Mouse (Mus musculus): ENCODE results near the gene Srebf1. TPM values are rescaled to one million over a fixed set of nuclear protein-coding genes. Genes with fewer than 3 reads are reported as not detected.

The Srebf1 gene
- total and polyA plus RNA-seq, 3 experiments, result 69.8 to 126 (median 120) TPM

- dilution Hi-C loops (cut with MboI; ENCODE audit: extremely low pct_ligation_motif_present, extremely low pct_unique_long_range_greater_than_20kb, low sequenced_read_pairs) (no loop called here), in situ Hi-C loops (cut with MboI; ENCODE audit: low pct_ligation_motif_present, low pct_unique_long_range_greater_than_20kb, low sequenced_read_pairs) (no loop called here)
- DNase-seq (ENCODE audit: extremely low read depth), result no peak
- TF ChIP-seq ZNF384 (IDR thresholded peaks at IDR 0.05; ENCODE audit: low read depth, low read length) (no peak), CHD1 (IDR thresholded peaks at IDR 0.05; ENCODE audit: low read depth, low read length) (no peak), MAX (IDR thresholded peaks at IDR 0.05; ENCODE audit: low read length) (no peak), RCOR1 (conservative IDR thresholded peaks at IDR 0.05; ENCODE audit: low read depth, low read length) (no peak), USF2 (conservative IDR thresholded peaks at IDR 0.05; ENCODE audit: low read depth, low read length) (no peak), E2F4 (IDR thresholded peaks at IDR 0.05; ENCODE audit: insufficient replicate concordance, low read depth, low read length) (no peak), POLR2AphosphoS2 (IDR thresholded peaks at IDR 0.05; ENCODE audit: low read depth, low read length) (no peak), MXI1 (IDR thresholded peaks at IDR 0.05; ENCODE audit: low read depth, low read length) (no peak), ELF1 (IDR thresholded peaks at IDR 0.05; ENCODE audit: low read depth, low read length) (no peak), CTCF (conservative IDR thresholded peaks at IDR 0.05 in 1 of 2, IDR thresholded peaks at IDR 0.05 in 1 of 2; ENCODE audit: low read depth in 2 of 2, low read length in 2 of 2) (no peak), MYC (IDR thresholded peaks at IDR 0.05; ENCODE audit: low read depth, low read length) (no peak), JUN (IDR thresholded peaks at IDR 0.05; ENCODE audit: insufficient read depth, low read depth, low read length) (no peak), RAD21 (IDR thresholded peaks at IDR 0.05; ENCODE audit: low read depth, low read length) (no peak), IRF4 (IDR thresholded peaks at IDR 0.05; ENCODE audit: low read depth, low read length) (no peak), ZMIZ1 (IDR thresholded peaks at IDR 0.05; ENCODE audit: low read depth, low read length) (no peak), ZKSCAN1 (IDR thresholded peaks at IDR 0.05; ENCODE audit: borderline replicate concordance, low read depth, low read length) (no peak)
- no peaks in the 10 kb centered on the region for H3K9me3 ChIP-seq (replicated peaks; ENCODE audit: low read length)
- H3K36me3 ChIP-seq (replicated peaks in 1 of 2; ENCODE audit: control insufficient read depth in 1 of 2, insufficient read depth in 1 of 2, low read length in 1 of 2), result peaks cover 0 to 62% of the 10 kb centered on the region in 2 experiments
- no peak overlapping the region for H3K27ac ChIP-seq (ENCODE audit: insufficient read depth, low read depth)
- no peak overlapping the region for H3K4me2 ChIP-seq (ENCODE audit: insufficient read depth, low read depth, poor library complexity, severe bottlenecking)
- no peaks in the 10 kb centered on the region for H3K79me2 ChIP-seq (replicated peaks; ENCODE audit: control insufficient read depth, extremely low read depth, insufficient read depth, poor library complexity, severe bottlenecking)
- H3K4me1 ChIP-seq (ENCODE audit: control insufficient read depth in 1 of 2, insufficient read depth in 2 of 2), result peaks cover 0 to 6% of the 10 kb centered on the region in 2 experiments; a peak in 1 of 4 replicates
- H3K4me3 ChIP-seq (replicated peaks in 1 of 3; ENCODE audit: low read depth in 2 of 3, low read length in 2 of 3, poor library complexity in 1 of 3), result no peak overlapping the region
- no peak overlapping the region for H3K9ac ChIP-seq (ENCODE audit: insufficient read depth, low read depth)
- H3K27me3 ChIP-seq (replicated peaks), result no peaks in the 10 kb centered on the region
These were observed 61.8 kb downstream of the Srebf1 start for GRCm38 (mm10) chr11:60160454-60161114.

- dilution Hi-C loops (cut with MboI; ENCODE audit: extremely low pct_ligation_motif_present, extremely low pct_unique_long_range_greater_than_20kb, low sequenced_read_pairs), result no loop called here
- in situ Hi-C loops (cut with MboI; ENCODE audit: low pct_ligation_motif_present, low pct_unique_long_range_greater_than_20kb, low sequenced_read_pairs), result no loop called here
- Histone ChIP-seq H3K4me1 (ENCODE audit: control insufficient read depth in 1 of 2, insufficient read depth in 2 of 2) (peaks cover 0 to 6% of the 10 kb centered on the region in 2 experiments; a peak in 1 of 4 replicates), H3K4me2 (ENCODE audit: insufficient read depth, low read depth, poor library complexity, severe bottlenecking) (no peak overlapping the region), H3K9ac (ENCODE audit: insufficient read depth, low read depth) (no peak overlapping the region), H3K79me2 (replicated peaks; ENCODE audit: control insufficient read depth, extremely low read depth, insufficient read depth, poor library complexity, severe bottlenecking) (no peaks in the 10 kb centered on the region), H3K36me3 (replicated peaks in 1 of 2; ENCODE audit: control insufficient read depth in 1 of 2, insufficient read depth in 1 of 2, low read length in 1 of 2) (peaks cover 0 to 63% of the 10 kb centered on the region in 2 experiments), H3K9me3 (replicated peaks; ENCODE audit: low read length) (no peaks in the 10 kb centered on the region), H3K4me3 (replicated peaks in 1 of 3; ENCODE audit: low read depth in 2 of 3, low read length in 2 of 3, poor library complexity in 1 of 3) (no peak overlapping the region), H3K27ac (ENCODE audit: insufficient read depth, low read depth) (no peak overlapping the region), H3K27me3 (replicated peaks) (no peaks in the 10 kb centered on the region)
- no peak for TF ChIP-seq USF1 (IDR thresholded peaks at IDR 0.05; ENCODE audit: low read depth, low read length)
- TF ChIP-seq MAZ (IDR thresholded peaks at IDR 0.05; ENCODE audit: low read depth, low read length), result no peak
- TF ChIP-seq SIN3A (IDR thresholded peaks at IDR 0.05; ENCODE audit: low read length), result no peak
- TF ChIP-seq IRF4 (IDR thresholded peaks at IDR 0.05; ENCODE audit: low read depth, low read length), result no peak
- TF ChIP-seq UBTF (IDR thresholded peaks at IDR 0.05; ENCODE audit: low read depth, low read length), result no peak
- TF ChIP-seq ETS1 (conservative IDR thresholded peaks at IDR 0.05; ENCODE audit: low read depth, low read length), result no peak
- no peak for TF ChIP-seq POLR2A (IDR thresholded peaks at IDR 0.05; ENCODE audit: low read depth, low read length)
- TF ChIP-seq CTCF (conservative IDR thresholded peaks at IDR 0.05 in 1 of 2, IDR thresholded peaks at IDR 0.05 in 1 of 2; ENCODE audit: low read depth in 2 of 2, low read length in 2 of 2), result no peak
- TF ChIP-seq ELF1 (IDR thresholded peaks at IDR 0.05; ENCODE audit: low read depth, low read length), result no peak
- no peak for TF ChIP-seq ZNF384 (IDR thresholded peaks at IDR 0.05; ENCODE audit: low read depth, low read length)
- DNase-seq (ENCODE audit: extremely low read depth), result no peak
These were observed 62.4 kb downstream of the Srebf1 start for GRCm38 (mm10) chr11:60159955-60160354.

Measured in CH12.LX (cell line).